Mouse (Mus musculus): ENCODE data around the gene March2. TPM values are rescaled to one million over a fixed set of nuclear protein-coding genes. Genes with fewer than 3 reads are reported as not detected.

March2 gene
- polyA plus RNA-seq, 1 experiment from 2014 or later, result 33.1 TPM

GRCm38 (mm10) chr17:33649781-33650475 lies 68.5 kb downstream of the March2 start:
- Histone ChIP-seq H3K4me3 (no peak overlapping the region), H3K9me3 (no peaks in the 10 kb centered on the region), H3K27me3 (ENCODE audit: poor library complexity, severe bottlenecking) (no peaks in the 10 kb centered on the region), H3K4me1 (no peaks in the 10 kb centered on the region), H3K27ac (no peak overlapping the region), H3K36me3 (replicated peaks) (peaks cover 100% of the 10 kb centered on the region)
- 97% methylated on average over 34 of the region's 34 CpGs for WGBS
- DNase-seq (ENCODE audit: extremely low spot score, low spot score), result no peak

GRCm38 (mm10) chr17:33645073-33645472 lies 73.4 kb downstream of the March2 start:
- 95% methylated on average over 8 of the region's 8 CpGs for WGBS
- no peaks in the 10 kb centered on the region for H3K9me3 ChIP-seq
- no peak overlapping the region for H3K4me3 ChIP-seq
- DNase-seq (ENCODE audit: extremely low spot score, low spot score), result no peak
- no peak overlapping the region for H3K27ac ChIP-seq
- H3K36me3 ChIP-seq (replicated peaks), result peaks cover 100% of the 10 kb centered on the region
- H3K27me3 ChIP-seq (ENCODE audit: poor library complexity, severe bottlenecking), result no peaks in the 10 kb centered on the region
- H3K4me1 ChIP-seq, result no peaks in the 10 kb centered on the region

- Histone ChIP-seq H3K9me3 (no peaks in the 10 kb centered on the region), H3K27me3 (ENCODE audit: poor library complexity, severe bottlenecking) (no peaks in the 10 kb centered on the region), H3K27ac (no peak overlapping the region), H3K4me1 (no peaks in the 10 kb centered on the region), H3K4me3 (no peak overlapping the region), H3K36me3 (replicated peaks) (peaks cover 93% of the 10 kb centered on the region)
- DNase-seq (ENCODE audit: extremely low spot score, low spot score), result no peak
- 91% methylated on average over 4 of the region's 4 CpGs for WGBS
Measured at GRCm38 (mm10) chr17:33644068-33644467, 74.4 kb downstream of the March2 start.

GRCm38 (mm10) chr17:33639743-33640142 lies 78.7 kb downstream of the March2 start:
- no peak for DNase-seq (ENCODE audit: extremely low spot score, low spot score)
- Histone ChIP-seq H3K4me1 (no peaks in the 10 kb centered on the region), H3K27me3 (ENCODE audit: poor library complexity, severe bottlenecking) (no peaks in the 10 kb centered on the region), H3K4me3 (no peak overlapping the region), H3K36me3 (replicated peaks) (peaks cover 76% of the 10 kb centered on the region), H3K9me3 (no peaks in the 10 kb centered on the region), H3K27ac (no peak overlapping the region)
- WGBS, result 75% methylated on average over 6 of the region's 6 CpGs

GRCm38 (mm10) chr17:33637516-33638276 lies 80.8 kb downstream of the March2 start, which contains the start of gene Pram1:
Gene Pram1, plus strand, starts transcription at chr17:33638056.
- Histone ChIP-seq H3K36me3 (replicated peaks) (peaks cover 66% of the 10 kb centered on the region), H3K27ac (no peak within 1 kb of the TSS), H3K4me1 (no peaks in the 10 kb centered on the region), H3K27me3 (ENCODE audit: poor library complexity, severe bottlenecking) (no peaks in the 10 kb centered on the region), H3K4me3 (no peak within 1 kb of the TSS), H3K9me3 (no peaks in the 10 kb centered on the region)
- 91% methylated on average over 4 of the region's 4 CpGs for WGBS
- no peak for DNase-seq (ENCODE audit: extremely low spot score, low spot score)

- no peak overlapping the region for H3K4me3 ChIP-seq
- H3K27ac ChIP-seq, result no peak overlapping the region
- no peak for DNase-seq (ENCODE audit: extremely low spot score, low spot score)
- H3K36me3 ChIP-seq (replicated peaks), result peaks cover 66% of the 10 kb centered on the region
- 91% methylated on average over 2 of the region's 2 CpGs for WGBS
- H3K9me3 ChIP-seq, result no peaks in the 10 kb centered on the region
- no peaks in the 10 kb centered on the region for H3K4me1 ChIP-seq
- no peaks in the 10 kb centered on the region for H3K27me3 ChIP-seq (ENCODE audit: poor library complexity, severe bottlenecking)
Measured at GRCm38 (mm10) chr17:33637038-33637437, 81.4 kb downstream of the March2 start.

Other genes with a start within 250 kb of the March2 start
- 42.6 and 47.3 TPM in 2 replicates for gene Adamts10, start 194.5 kb downstream of the March2 start, polyA plus RNA-seq (2016; fragmentation: Nextera tagmentation; extraction: Ambion mirVana)
- gene Myo1f, start 163.0 kb downstream of the March2 start, polyA plus RNA-seq (2016; fragmentation: Nextera tagmentation; extraction: Ambion mirVana), result 1.6 and 2.2 TPM in 2 replicates
- gene Zfp414, start 89.6 kb downstream of the March2 start, polyA plus RNA-seq (2016; fragmentation: Nextera tagmentation; extraction: Ambion mirVana), result 47.6 and 51.2 TPM in 2 replicates
- gene Pram1, start 80.6 kb downstream of the March2 start, polyA plus RNA-seq (2016; fragmentation: Nextera tagmentation; extraction: Ambion mirVana), result 0.31 and 0.39 TPM in 2 replicates
- gene Hnrnpm, start 31.8 kb downstream of the March2 start, polyA plus RNA-seq (2016; fragmentation: Nextera tagmentation; extraction: Ambion mirVana), result 515 and 568 TPM in 2 replicates
- gene Rab11b, start 41.9 kb upstream of the March2 start, polyA plus RNA-seq (2016; fragmentation: Nextera tagmentation; extraction: Ambion mirVana), result 338 and 346 TPM in 2 replicates
- gene Angptl4, start 63.2 kb upstream of the March2 start, polyA plus RNA-seq (2016; fragmentation: Nextera tagmentation; extraction: Ambion mirVana), result 21.4 and 22.4 TPM in 2 replicates
- 22.7 and 27.9 TPM in 2 replicates for gene Kank3, start 91.8 kb upstream of the March2 start, polyA plus RNA-seq (2016; fragmentation: Nextera tagmentation; extraction: Ambion mirVana)
- 848 and 864 TPM in 2 replicates for gene Rps28, start 105.9 kb upstream of the March2 start, polyA plus RNA-seq (2016; fragmentation: Nextera tagmentation; extraction: Ambion mirVana)
- 439 and 441 TPM in 2 replicates for gene Ndufa7, start 105.9 kb upstream of the March2 start, polyA plus RNA-seq (2016; fragmentation: Nextera tagmentation; extraction: Ambion mirVana)
- gene Cd320, start 124.4 kb upstream of the March2 start, polyA plus RNA-seq (2016; fragmentation: Nextera tagmentation; extraction: Ambion mirVana), result 86.6 and 89.0 TPM in 2 replicates
- not detected in 2 replicates for gene Gm7029, start 155.2 kb upstream of the March2 start, polyA plus RNA-seq (2016; fragmentation: Nextera tagmentation; extraction: Ambion mirVana)
- gene Kifc1, start 172.0 kb upstream of the March2 start, polyA plus RNA-seq (2016; fragmentation: Nextera tagmentation; extraction: Ambion mirVana), result 6.6 and 8.1 TPM in 2 replicates
- 0.19 and 0.39 TPM in 2 replicates for gene Platr17, start 186.5 kb upstream of the March2 start, polyA plus RNA-seq (2016; fragmentation: Nextera tagmentation; extraction: Ambion mirVana)
- gene Daxx, start 190.7 kb upstream of the March2 start, polyA plus RNA-seq (2016; fragmentation: Nextera tagmentation; extraction: Ambion mirVana), result 85.9 and 90.8 TPM in 2 replicates
- gene Tapbp, start 197.2 kb upstream of the March2 start, polyA plus RNA-seq (2016; fragmentation: Nextera tagmentation; extraction: Ambion mirVana), result 14.1 TPM in 2 replicates
- gene Zbtb22, start 197.2 kb upstream of the March2 start, polyA plus RNA-seq (2016; fragmentation: Nextera tagmentation; extraction: Ambion mirVana), result 21.2 and 23.2 TPM in 2 replicates
- gene Rgl2, start 210.9 kb upstream of the March2 start, polyA plus RNA-seq (2016; fragmentation: Nextera tagmentation; extraction: Ambion mirVana), result 39.3 and 46.7 TPM in 2 replicates
- gene Pfdn6, start 221.7 kb upstream of the March2 start, polyA plus RNA-seq (2016; fragmentation: Nextera tagmentation; extraction: Ambion mirVana), result 239 and 242 TPM in 2 replicates
- gene Wdr46, start 222.0 kb upstream of the March2 start, polyA plus RNA-seq (2016; fragmentation: Nextera tagmentation; extraction: Ambion mirVana), result 56.1 and 59.6 TPM in 2 replicates
- 3.3 and 3.7 TPM in 2 replicates for gene B3galt4, start 232.8 kb upstream of the March2 start, polyA plus RNA-seq (2016; fragmentation: Nextera tagmentation; extraction: Ambion mirVana)
- 49.4 and 51.3 TPM in 2 replicates for gene Vps52, start 237.1 kb upstream of the March2 start, polyA plus RNA-seq (2016; fragmentation: Nextera tagmentation; extraction: Ambion mirVana)
- gene Rps18, start 237.3 kb upstream of the March2 start, polyA plus RNA-seq (2016; fragmentation: Nextera tagmentation; extraction: Ambion mirVana), result 1,596 and 1,663 TPM in 2 replicates

Measured in forebrain, embryonic 10.5 days (tissue).